Mouse (Mus musculus) gastrocnemius, adult 8-10 months (tissue): Measurements from ENCODE around the gene Taf7l. TPM values are rescaled to one million over a fixed set of nuclear protein-coding genes. Genes with fewer than 3 reads are reported as not detected.

Source experiments
- DNase-seq, 2 experiments: peaks; one replicate each; pipeline ENCODE4 v3.0.0; 2022; ENCODE audit warnings: low spot score in 2 of 2
- total RNA-seq, 4 experiments: library from RNA; stranded (reverse); gene quantifications; 2 replicates each; pipeline ENCODE4 v1.2.4; 2022

Taf7l gene
- total RNA-seq: not detected

DNA sequence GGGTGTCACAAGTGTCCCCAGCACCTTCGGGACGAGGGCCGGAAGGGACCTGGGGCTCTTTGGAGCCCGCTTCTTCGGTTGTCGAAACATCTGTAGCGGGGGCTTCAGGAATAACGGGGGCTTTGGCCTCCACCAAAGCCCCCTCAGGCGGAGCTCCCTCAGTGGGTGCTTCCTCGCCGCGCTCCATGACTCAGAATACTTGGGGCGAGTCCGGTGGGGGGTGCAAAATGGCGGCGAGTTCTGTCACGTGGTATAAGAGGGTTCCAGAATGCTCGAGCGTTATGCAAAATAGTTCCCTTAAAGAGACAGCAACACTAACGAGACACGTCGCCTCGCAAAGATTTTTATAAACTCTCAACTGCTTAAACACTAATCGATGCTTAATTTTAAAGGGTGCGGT is at the start of gene Taf7l:
TSS of gene Taf7l (minus strand) at position 201 of the 400 bp plus-strand sequence.
- no peak for DNase-seq

- no peak for DNase-seq
Observed at GRCm38 (mm10) chrX:134525260-134525659, 49.0 kb upstream of the Taf7l start.

GRCm38 (mm10) chrX:134523772-134524171 is 47.5 kb upstream of the Taf7l start:
- no peak for DNase-seq

GRCm38 (mm10) chrX:134509473-134509872 is 33.2 kb upstream of the Taf7l start:
- DNase-seq: no peak

DNA sequence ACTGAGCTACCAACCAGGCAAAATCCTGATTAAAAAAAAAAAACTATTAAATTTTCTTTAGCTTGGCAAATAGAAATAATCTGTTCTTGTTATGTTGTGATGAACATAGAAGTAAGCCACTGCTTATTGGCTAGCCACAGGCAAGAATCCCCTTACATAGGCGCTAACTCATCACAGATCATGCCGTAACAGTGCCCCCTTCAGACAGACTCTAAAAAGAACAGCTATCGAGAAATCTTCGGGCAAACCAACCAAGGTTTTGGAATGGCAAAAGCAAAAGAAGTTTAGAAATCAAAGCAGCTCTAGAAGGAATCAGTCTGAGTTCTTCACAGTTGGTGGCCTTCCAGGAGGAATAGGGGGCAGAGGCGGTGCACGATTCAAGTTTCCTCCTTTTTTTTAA is 31.7 kb upstream of the Taf7l start:
- DNase-seq: no peak

- no peak for DNase-seq
Observed at GRCm38 (mm10) chrX:134500651-134501050, 24.4 kb upstream of the Taf7l start.

DNA sequence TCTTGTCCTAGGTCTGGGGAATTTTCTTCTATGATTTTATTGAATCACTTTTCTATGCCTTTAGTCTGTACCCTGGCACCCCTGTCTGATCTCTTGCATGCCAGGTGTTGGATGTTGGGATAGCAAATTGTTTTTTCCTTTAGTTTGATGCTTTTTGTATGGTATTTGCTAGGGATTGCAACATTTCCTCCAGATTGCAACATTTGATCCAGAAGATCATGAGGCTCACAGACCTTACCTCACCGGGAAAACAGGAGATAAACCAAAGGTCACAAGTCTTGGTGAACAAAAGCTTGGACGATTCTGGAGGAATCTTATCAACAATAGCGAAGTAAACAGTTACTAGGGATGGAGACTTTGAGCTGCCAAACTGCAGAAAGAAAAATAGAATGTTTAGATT is 5.4 kb upstream of the Taf7l start:
- DNase-seq: no peak

- no peak for DNase-seq
Observed at GRCm38 (mm10) chrX:134474988-134475710, 1.1 kb downstream of the Taf7l start.

GRCm38 (mm10) chrX:134427307-134427706 is 49.0 kb downstream of the Taf7l start:
- DNase-seq: no peak

- no peak for DNase-seq
Observed at GRCm38 (mm10) chrX:134426819-134427218, 49.5 kb downstream of the Taf7l start.

DNA sequence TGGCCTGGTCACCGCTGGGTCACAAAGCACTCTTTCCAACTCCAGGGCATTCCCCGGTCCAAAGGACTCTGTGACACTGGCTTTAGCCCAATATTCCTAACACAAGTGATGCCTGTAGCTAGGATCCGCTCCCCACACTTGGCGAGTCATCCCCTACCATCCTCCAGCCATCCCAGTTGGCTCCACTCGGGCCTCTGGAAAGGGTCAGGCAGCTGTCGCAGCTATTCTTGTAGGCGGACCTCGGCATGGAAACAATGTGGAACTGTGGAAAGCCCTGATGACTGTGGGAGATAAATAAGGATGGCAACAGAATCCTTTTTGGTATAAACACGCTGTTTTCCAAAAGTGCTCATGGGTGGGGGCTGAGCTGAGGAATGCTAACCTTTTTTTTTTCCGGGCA is 50.5 kb downstream of the Taf7l start:
- DNase-seq: no peak

DNA sequence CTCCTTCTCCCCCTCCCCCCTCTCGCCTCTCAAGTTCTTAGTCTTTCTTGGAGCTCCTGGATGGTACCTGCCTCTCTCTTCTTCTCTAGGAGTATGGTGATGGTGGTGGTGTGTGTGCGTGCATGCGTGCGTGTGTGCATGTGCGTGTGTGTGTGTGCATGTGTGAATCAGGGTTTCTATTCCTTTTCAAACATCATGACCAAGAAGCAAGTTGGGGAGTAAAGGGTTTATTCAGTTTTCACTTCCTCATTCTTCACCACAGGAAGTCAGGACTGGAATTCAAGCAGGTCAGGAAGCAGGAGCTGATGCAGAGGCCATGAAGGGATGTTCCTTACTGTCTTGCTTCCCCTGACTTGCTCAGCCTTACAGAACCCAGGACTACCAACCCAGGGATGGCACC is 52.0 kb downstream of the Taf7l start:
- no peak for DNase-seq

GRCm38 (mm10) chrX:134420097-134420496 is 56.2 kb downstream of the Taf7l start:
- no peak for DNase-seq

GRCm38 (mm10) chrX:134412096-134412495 is 64.2 kb downstream of the Taf7l start:
- no peak for DNase-seq

Other genes starting within 250 kb of the Taf7l start
- 10 to 100 TPM in 2 of 4 experiments, 1 to 10 TPM in 2; 8.5 to 13.4 (median 11.0) TPM for gene Trmt2b, start 199.5 kb downstream of the Taf7l start, total RNA-seq
- gene Tmem35a, start 181.3 kb downstream of the Taf7l start, total RNA-seq: under 1 TPM in 1 of 4 experiments, not detected in 3; 0.17 TPM
- under 1 TPM in 2 of 4 experiments, not detected in 2; 0.16 to 0.17 TPM for gene Cenpi, start 168.4 kb downstream of the Taf7l start, total RNA-seq
- 1 to 10 TPM; 1.7 to 5.4 (median 2.9) TPM for gene Drp2, start 71.9 kb downstream of the Taf7l start, total RNA-seq
- 10 to 100 TPM in 1 of 4 experiments, 1 to 10 TPM in 3; 7.9 to 12.2 (median 9.1) TPM for gene Timm8a1, start 65.4 kb upstream of the Taf7l start, total RNA-seq
- under 1 TPM in 2 of 4 experiments, not detected in 2; 0.22 to 0.27 TPM for gene Btk, start 107.1 kb upstream of the Taf7l start, total RNA-seq
- 100 to 1,000 TPM in 3 of 4 experiments, 10 to 100 TPM in 1; 80.7 to 125 (median 107) TPM for gene Rpl36a, start 109.2 kb upstream of the Taf7l start, total RNA-seq
- 1 to 10 TPM; 2.0 to 2.6 (median 2.3) TPM for gene Gla, start 124.6 kb upstream of the Taf7l start, total RNA-seq
- gene Hnrnph2, start 124.7 kb upstream of the Taf7l start, total RNA-seq: 10 to 100 TPM; 46.0 to 54.3 (median 50.3) TPM
- gene Armcx4, start 210.0 kb upstream of the Taf7l start, total RNA-seq: 1 to 10 TPM; 5.5 to 9.5 (median 7.6) TPM
- gene Armcx1, start 241.5 kb upstream of the Taf7l start, total RNA-seq: 1 to 10 TPM in 3 of 4 experiments, under 1 TPM in 1; 0.92 to 2.2 (median 1.6) TPM